Mouse (Mus musculus): Measurements from ENCODE around the gene Fzd4. TPM values are rescaled to one million over a fixed set of nuclear protein-coding genes. Genes with fewer than 3 reads are reported as not detected.

The Fzd4 gene
- polyA plus RNA-seq, 1 experiment from 2014 or later = 1.7 TPM

- Histone ChIP-seq H3K27ac (ENCODE audit: low read length) (no peak overlapping the region), H3K36me3 (ENCODE audit: control insufficient read depth, insufficient read depth, low read length) (no peaks in the 10 kb centered on the region), H3K4me2 (ENCODE audit: low read length) (no peak overlapping the region), H3K9ac (ENCODE audit: low read depth, low read length) (no peak overlapping the region), H3K4me3 (ENCODE audit: low read depth, low read length) (no peak overlapping the region), H3K4me1 (ENCODE audit: control insufficient read depth, insufficient read depth, low read length) (no peaks in the 10 kb centered on the region), H3K27me3 (ENCODE audit: control insufficient read depth, insufficient read depth, low read depth, low read length) (no peaks in the 10 kb centered on the region; the same call in 1 of the 2 replicates), H3K9me3 (replicated peaks; ENCODE audit: control insufficient read depth, low read length, poor library complexity, severe bottlenecking) (no peaks in the 10 kb centered on the region)
- no peak for ATAC-seq
- 85% methylated on average over 5 of the region's 5 CpGs for WGBS
Measured at GRCm38 (mm10) chr7:89428804-89429203, 24.6 kb downstream of the Fzd4 start.

DNA sequence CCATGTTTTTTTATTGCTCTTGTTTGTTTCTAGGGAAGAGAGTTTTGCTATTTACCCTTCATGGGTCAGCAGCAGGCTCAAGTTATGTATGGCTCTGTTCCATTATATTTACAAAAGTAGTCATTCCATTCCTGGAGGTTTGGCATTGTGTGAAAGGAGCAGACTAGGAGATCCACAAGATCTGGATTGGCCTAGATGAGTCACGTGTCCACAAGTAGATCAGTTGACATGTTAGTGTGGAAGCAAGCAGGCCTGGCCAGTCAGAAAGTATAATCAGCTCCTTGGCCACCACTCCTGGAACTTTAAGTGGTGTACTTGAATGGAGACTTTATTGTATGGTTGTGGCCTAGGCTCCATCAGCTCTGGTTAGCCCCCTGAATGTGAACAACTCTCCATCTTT lies 25.2 kb downstream of the Fzd4 start:
- Histone ChIP-seq H3K4me2 (ENCODE audit: low read length) (no peak overlapping the region), H3K4me3 (ENCODE audit: low read depth, low read length) (no peak overlapping the region), H3K4me1 (ENCODE audit: control insufficient read depth, insufficient read depth, low read length) (no peaks in the 10 kb centered on the region), H3K27me3 (ENCODE audit: control insufficient read depth, insufficient read depth, low read depth, low read length) (no peaks in the 10 kb centered on the region; the same call in 1 of the 2 replicates), H3K36me3 (ENCODE audit: control insufficient read depth, insufficient read depth, low read length) (no peaks in the 10 kb centered on the region), H3K9me3 (replicated peaks; ENCODE audit: control insufficient read depth, low read length, poor library complexity, severe bottlenecking) (no peaks in the 10 kb centered on the region), H3K27ac (ENCODE audit: low read length) (no peak overlapping the region), H3K9ac (ENCODE audit: low read depth, low read length) (no peak overlapping the region)
- ATAC-seq = no peak
- 86% methylated on average over 1 of the region's 1 CpGs for WGBS

DNA sequence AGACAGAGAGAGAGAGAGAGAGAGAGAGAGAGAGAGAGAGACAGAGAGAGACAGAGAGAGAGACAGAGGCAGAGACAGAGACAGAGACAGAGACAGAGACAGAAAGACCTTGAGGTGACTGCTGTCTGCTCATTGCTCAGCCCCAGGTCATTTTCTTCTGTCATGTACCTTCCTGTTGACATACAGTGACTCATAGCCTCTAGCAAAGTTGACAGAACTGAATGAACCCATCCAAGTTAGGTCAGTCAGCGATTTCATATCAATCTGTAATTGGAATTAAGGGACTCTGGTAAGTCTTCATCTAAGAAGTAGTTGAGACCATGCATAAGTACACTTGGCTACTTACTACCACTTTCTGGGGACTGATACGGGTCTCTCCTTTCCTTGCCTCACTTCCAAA lies 27.0 kb downstream of the Fzd4 start:
- no peak overlapping the region for H3K9ac ChIP-seq (ENCODE audit: low read depth, low read length)
- no peaks in the 10 kb centered on the region for H3K27me3 ChIP-seq (ENCODE audit: control insufficient read depth, insufficient read depth, low read depth, low read length)
- ATAC-seq = no peak
- no peak overlapping the region for H3K4me2 ChIP-seq (ENCODE audit: low read length)
- 94% methylated on average over 2 of the region's 2 CpGs for WGBS
- no peaks in the 10 kb centered on the region for H3K9me3 ChIP-seq (replicated peaks; ENCODE audit: control insufficient read depth, low read length, poor library complexity, severe bottlenecking)
- no peak overlapping the region for H3K4me3 ChIP-seq (ENCODE audit: low read depth, low read length)
- H3K4me1 ChIP-seq (ENCODE audit: control insufficient read depth, insufficient read depth, low read length) = no peaks in the 10 kb centered on the region
- no peak overlapping the region for H3K27ac ChIP-seq (ENCODE audit: low read length)
- no peaks in the 10 kb centered on the region for H3K36me3 ChIP-seq (ENCODE audit: control insufficient read depth, insufficient read depth, low read length)

GRCm38 (mm10) chr7:89433193-89433892 lies 29.2 kb downstream of the Fzd4 start:
- Histone ChIP-seq H3K36me3 (ENCODE audit: control insufficient read depth, insufficient read depth, low read length) (no peaks in the 10 kb centered on the region), H3K9ac (ENCODE audit: low read depth, low read length) (no peak overlapping the region), H3K9me3 (replicated peaks; ENCODE audit: control insufficient read depth, low read length, poor library complexity, severe bottlenecking) (no peaks in the 10 kb centered on the region), H3K4me2 (ENCODE audit: low read length) (no peak overlapping the region), H3K27ac (ENCODE audit: low read length) (no peak overlapping the region), H3K27me3 (ENCODE audit: control insufficient read depth, insufficient read depth, low read depth, low read length) (no peaks in the 10 kb centered on the region), H3K4me1 (ENCODE audit: control insufficient read depth, insufficient read depth, low read length) (no peaks in the 10 kb centered on the region), H3K4me3 (ENCODE audit: low read depth, low read length) (no peak overlapping the region)
- peak; percentile 28; the same call in 1 of the 2 replicates for ATAC-seq
- 58% methylated on average over 9 of the region's 9 CpGs for WGBS

- ATAC-seq = no peak
- Histone ChIP-seq H3K4me2 (ENCODE audit: low read length) (no peak overlapping the region), H3K4me1 (ENCODE audit: control insufficient read depth, insufficient read depth, low read length) (no peaks in the 10 kb centered on the region), H3K9ac (ENCODE audit: low read depth, low read length) (no peak overlapping the region), H3K27me3 (ENCODE audit: control insufficient read depth, insufficient read depth, low read depth, low read length) (no peaks in the 10 kb centered on the region), H3K4me3 (ENCODE audit: low read depth, low read length) (no peak overlapping the region), H3K9me3 (replicated peaks; ENCODE audit: control insufficient read depth, low read length, poor library complexity, severe bottlenecking) (no peaks in the 10 kb centered on the region), H3K36me3 (ENCODE audit: control insufficient read depth, insufficient read depth, low read length) (no peaks in the 10 kb centered on the region), H3K27ac (ENCODE audit: low read length) (no peak overlapping the region)
- 63% methylated on average over 8 of the region's 8 CpGs for WGBS
Measured at GRCm38 (mm10) chr7:89433893-89434616, 29.9 kb downstream of the Fzd4 start.

- H3K4me3 ChIP-seq (ENCODE audit: low read depth, low read length) = no peak overlapping the region
- no peak overlapping the region for H3K9ac ChIP-seq (ENCODE audit: low read depth, low read length)
- no peak for ATAC-seq
- no peaks in the 10 kb centered on the region for H3K9me3 ChIP-seq (replicated peaks; ENCODE audit: control insufficient read depth, low read length, poor library complexity, severe bottlenecking)
- H3K36me3 ChIP-seq (ENCODE audit: control insufficient read depth, insufficient read depth, low read length) = no peaks in the 10 kb centered on the region
- 91% methylated on average over 5 of the region's 5 CpGs for whole genome bisulfite sequencing
- no peaks in the 10 kb centered on the region for H3K4me1 ChIP-seq (ENCODE audit: control insufficient read depth, insufficient read depth, low read length)
- H3K27me3 ChIP-seq (ENCODE audit: control insufficient read depth, insufficient read depth, low read depth, low read length) = no peaks in the 10 kb centered on the region
- H3K27ac ChIP-seq (ENCODE audit: low read length) = no peak overlapping the region
- H3K4me2 ChIP-seq (ENCODE audit: low read length) = no peak overlapping the region
Measured at GRCm38 (mm10) chr7:89436404-89436803, 32.2 kb downstream of the Fzd4 start.

DNA sequence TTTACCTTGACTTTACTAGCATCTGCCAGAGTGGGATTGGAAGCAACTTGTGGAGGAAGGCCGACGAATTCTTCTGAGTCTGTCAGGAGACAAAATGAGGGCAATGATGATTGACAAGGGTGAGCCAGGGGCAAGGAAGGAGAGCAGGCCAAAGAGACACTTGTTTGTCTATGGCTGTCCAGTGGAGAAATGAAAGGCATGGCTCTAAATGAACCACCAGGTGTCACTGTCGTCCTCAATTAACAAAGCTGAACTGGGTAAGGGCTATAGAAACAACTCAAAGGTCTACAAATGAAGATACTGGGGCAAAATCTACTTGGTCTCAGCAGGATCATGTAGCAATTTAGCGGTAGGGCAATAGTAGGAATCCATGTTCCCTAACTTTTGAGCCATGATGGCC lies 33.4 kb downstream of the Fzd4 start:
- no peaks in the 10 kb centered on the region for H3K36me3 ChIP-seq (ENCODE audit: control insufficient read depth, insufficient read depth, low read length)
- no peaks in the 10 kb centered on the region for H3K9me3 ChIP-seq (replicated peaks; ENCODE audit: control insufficient read depth, low read length, poor library complexity, severe bottlenecking)
- no peaks in the 10 kb centered on the region for H3K4me1 ChIP-seq (ENCODE audit: control insufficient read depth, insufficient read depth, low read length)
- no peak overlapping the region for H3K9ac ChIP-seq (ENCODE audit: low read depth, low read length)
- no peak overlapping the region for H3K4me2 ChIP-seq (ENCODE audit: low read length)
- H3K4me3 ChIP-seq (ENCODE audit: low read depth, low read length) = no peak overlapping the region
- ATAC-seq = no peak
- no peak overlapping the region for H3K27ac ChIP-seq (ENCODE audit: low read length)
- no peaks in the 10 kb centered on the region for H3K27me3 ChIP-seq (ENCODE audit: control insufficient read depth, insufficient read depth, low read depth, low read length)
- WGBS = 54% methylated on average over 4 of the region's 4 CpGs

DNA sequence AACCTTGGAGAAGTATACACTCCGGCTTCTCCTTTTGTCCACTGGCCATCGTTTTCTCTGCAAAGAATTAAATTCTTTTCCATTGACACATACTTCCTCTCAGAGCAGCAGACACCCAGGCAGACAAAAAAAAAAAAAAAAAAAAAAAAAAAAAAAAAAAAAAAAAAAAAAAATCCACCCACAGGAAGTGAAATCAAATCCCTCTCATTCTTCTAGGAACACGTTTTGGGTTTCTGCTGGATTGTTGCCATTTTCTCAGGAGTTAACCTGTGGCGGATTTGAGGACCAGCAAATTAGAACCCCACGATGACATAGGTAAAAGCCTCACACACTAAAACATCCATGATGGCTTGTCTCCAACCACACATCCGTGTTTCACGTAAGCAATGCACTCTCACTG lies 37.1 kb downstream of the Fzd4 start:
- no peak for ATAC-seq
- Histone ChIP-seq H3K27me3 (ENCODE audit: control insufficient read depth, insufficient read depth, low read depth, low read length) (no peaks in the 10 kb centered on the region), H3K9ac (ENCODE audit: low read depth, low read length) (no peak overlapping the region), H3K36me3 (ENCODE audit: control insufficient read depth, insufficient read depth, low read length) (no peaks in the 10 kb centered on the region), H3K9me3 (replicated peaks; ENCODE audit: control insufficient read depth, low read length, poor library complexity, severe bottlenecking) (no peaks in the 10 kb centered on the region), H3K4me2 (ENCODE audit: low read length) (no peak overlapping the region), H3K4me3 (ENCODE audit: low read depth, low read length) (no peak overlapping the region), H3K4me1 (ENCODE audit: control insufficient read depth, insufficient read depth, low read length) (no peaks in the 10 kb centered on the region), H3K27ac (ENCODE audit: low read length) (no peak overlapping the region)
- WGBS = 75% methylated on average over 7 of the region's 7 CpGs

GRCm38 (mm10) chr7:89442242-89442641 lies 38.1 kb downstream of the Fzd4 start:
- no peak overlapping the region for H3K4me3 ChIP-seq (ENCODE audit: low read depth, low read length)
- H3K4me1 ChIP-seq (ENCODE audit: control insufficient read depth, insufficient read depth, low read length) = no peaks in the 10 kb centered on the region
- no peak overlapping the region for H3K4me2 ChIP-seq (ENCODE audit: low read length)
- no peak overlapping the region for H3K27ac ChIP-seq (ENCODE audit: low read length)
- 53% methylated on average over 4 of the region's 4 CpGs for WGBS
- H3K36me3 ChIP-seq (ENCODE audit: control insufficient read depth, insufficient read depth, low read length) = no peaks in the 10 kb centered on the region
- ATAC-seq = no peak
- H3K9ac ChIP-seq (ENCODE audit: low read depth, low read length) = no peak overlapping the region
- H3K27me3 ChIP-seq (ENCODE audit: control insufficient read depth, insufficient read depth, low read depth, low read length) = no peaks in the 10 kb centered on the region
- H3K9me3 ChIP-seq (replicated peaks; ENCODE audit: control insufficient read depth, low read length, poor library complexity, severe bottlenecking) = no peaks in the 10 kb centered on the region

All from midbrain, embryonic 16.5 days (tissue).